Mouse (Mus musculus) hindbrain, postnatal 0 days (tissue): ENCODE measurements around the gene Zmat5. TPM values are rescaled to one million over a fixed set of nuclear protein-coding genes. Genes with fewer than 3 reads are reported as not detected.

Experiments
- ATAC-seq: fragments of 200-750 bp; cut with Nextera tagmentation; 2 replicates; pipeline ENCODE4 v1.8.0; 2017; ENCODE audit warnings: mild to moderate bottlenecking, moderate TSS enrichment, moderate library complexity
- DNase-seq: peaks from one replicate; pipeline ENCODE4 v3.0.0-alpha.2; 2015; ENCODE audit warnings: low spot score
- H3K27ac ChIP-seq: fragments of 300-500 bp; sonication (generic); 2 replicates; pipeline ENCODE4 v1.5.1; 2014; ENCODE audit warnings: mild to moderate bottlenecking
- H3K27me3 ChIP-seq: fragments of 300-500 bp; sonication (generic); 2 replicates; pipeline ENCODE4 v1.6.1; 2014; ENCODE audit warnings: low read length, mixed read lengths; ENCODE audit not compliant: insufficient read depth
- H3K36me3 ChIP-seq: fragments of 300-500 bp; sonication (generic); 2 replicates; pipeline ENCODE4 v1.6.1; 2014; ENCODE audit warnings: low read length, mixed read lengths; ENCODE audit not compliant: insufficient read depth
- H3K4me1 ChIP-seq: fragments of 300-500 bp; sonication (generic); 2 replicates; pipeline ENCODE4 v1.6.1; 2014; ENCODE audit warnings: antibody characterized with exemption, low read length, mixed read lengths; ENCODE audit not compliant: insufficient read depth
- H3K4me2 ChIP-seq: fragments of 300-500 bp; sonication (generic); 2 replicates; pipeline ENCODE4 v1.6.1; 2014; ENCODE audit warnings: low read depth, mild to moderate bottlenecking, low read length, moderate library complexity, mixed read lengths
- H3K4me3 ChIP-seq: fragments of 300-500 bp; sonication (generic); 2 replicates; pipeline ENCODE4 v1.5.1; 2014; ENCODE audit warnings: low read length
- H3K9ac ChIP-seq: fragments of 300-500 bp; sonication (generic); replicated peaks from 2 replicates; pipeline ENCODE4 v1.6.1; 2014; ENCODE audit warnings: mild to moderate bottlenecking, low read length, moderate library complexity, mixed read lengths
- H3K9me3 ChIP-seq: fragments of 300-500 bp; sonication (generic); 2 replicates; pipeline ENCODE4 v1.6.1; 2016; ENCODE audit warnings: low read length, mixed read lengths
- CTCF ChIP-seq: IDR thresholded peaks from 2 replicates; pipeline ENCODE4 v1.5.1; 2016; ENCODE audit warnings: antibody characterized with exemption, control low read depth, low read depth
- WGBS: fragments of 180-500 bp; shearing (Covaris S2); extraction: QIAGEN DNeasy Blood & Tissue Kit; methylation state at CpG from one replicate; pipeline ENCODE4 v1.1.7; 2014; 5-methylcytosine and 5-hydroxymethylcytosine counted together
- polyA plus RNA-seq: library from polyadenylated mRNA; unstranded; fragments of >200 nt; fragmentation: Nextera tagmentation; extraction: Ambion mirVana; gene quantifications from 2 replicates; pipeline ENCODE4 v1.2.1, GENCODE M21; 2015
- total RNA-seq: library from RNA; depleted of rRNA; stranded (reverse); fragments of >200 nt; gene quantifications from 2 replicates; pipeline ENCODE4 v1.2.3, GENCODE M21; 2014; rRNA removed

Zmat5 gene
- total and polyA plus RNA-seq, 2 experiments from 2014 or later = 22.7 to 56.5 TPM

- peak; percentile 69 for TF ChIP-seq CTCF
- Histone ChIP-seq H3K9me3 (no peaks in the 10 kb centered on the region), H3K27me3 (no peaks in the 10 kb centered on the region), H3K4me3 (no peak overlapping the region), H3K4me2 (no peak overlapping the region), H3K9ac (no peak overlapping the region), H3K27ac (peak overlapping the region; percentile 12; the same call in 1 of the 2 replicates), H3K36me3 (0 out of 2 replicates have a peak, but pooled peaks cover 14% of the 10 kb centered on the region), H3K4me1 (no peaks in the 10 kb centered on the region)
- no peak; the same call in 1 of the 2 replicates for ATAC-seq
- peak; percentile 76 for DNase-seq
- 19% methylated on average over 3 of the region's 3 CpGs for WGBS
Observed at GRCm38 (mm10) chr11:4772925-4773324, 68.4 kb downstream of the Zmat5 start.

- Histone ChIP-seq H3K9me3 (no peaks in the 10 kb centered on the region), H3K36me3 (peaks cover 34% of the 10 kb centered on the region; the same call in 1 of the 2 replicates), H3K9ac (no peak overlapping the region), H3K4me3 (no peak overlapping the region), H3K4me1 (no peaks in the 10 kb centered on the region), H3K27me3 (no peaks in the 10 kb centered on the region), H3K27ac (no peak overlapping the region), H3K4me2 (no peak overlapping the region)
- ATAC-seq (no peak), DNase-seq (no peak)
- 84% methylated on average over 3 of the region's 3 CpGs for WGBS
- TF ChIP-seq CTCF = no peak
Observed at GRCm38 (mm10) chr11:4780927-4781326, 76.4 kb downstream of the Zmat5 start.

- no peaks in the 10 kb centered on the region for H3K9me3 ChIP-seq
- no peak overlapping the region for H3K4me3 ChIP-seq
- 84% methylated on average over 3 of the region's 3 CpGs for WGBS
- no peak for ATAC-seq
- no peak overlapping the region for H3K4me2 ChIP-seq
- no peak overlapping the region for H3K27ac ChIP-seq
- TF ChIP-seq CTCF = no peak
- peaks cover 42% of the 10 kb centered on the region for H3K36me3 ChIP-seq
- H3K27me3 ChIP-seq = no peaks in the 10 kb centered on the region
- H3K9ac ChIP-seq = no peak overlapping the region
- no peaks in the 10 kb centered on the region for H3K4me1 ChIP-seq
- DNase-seq = no peak
Observed at GRCm38 (mm10) chr11:4783116-4783515, 78.6 kb downstream of the Zmat5 start.

- H3K4me3 ChIP-seq = no peak overlapping the region
- ATAC-seq (no peak), DNase-seq (no peak)
- H3K4me1 ChIP-seq = no peaks in the 10 kb centered on the region
- no peak overlapping the region for H3K27ac ChIP-seq
- no peaks in the 10 kb centered on the region for H3K27me3 ChIP-seq
- WGBS = 82% methylated on average over 5 of the region's 5 CpGs
- peaks cover 32% of the 10 kb centered on the region for H3K36me3 ChIP-seq
- H3K4me2 ChIP-seq = no peak overlapping the region
- no peak for TF ChIP-seq CTCF
- H3K9ac ChIP-seq = no peak overlapping the region
- no peaks in the 10 kb centered on the region for H3K9me3 ChIP-seq
Observed at GRCm38 (mm10) chr11:4784629-4785142, 80.2 kb downstream of the Zmat5 start.

Other genes with a start within 250 kb of the Zmat5 start
- gene Mtmr3, start 109.8 kb upstream of the Zmat5 start, total RNA-seq = 82.6 and 89.2 TPM in 2 replicates
- 23.7 and 25.8 TPM in 2 replicates for gene Mtmr3, start 109.8 kb upstream of the Zmat5 start, polyA plus RNA-seq
- not detected in 2 replicates for gene Gm11032, start 84.6 kb upstream of the Zmat5 start, total RNA-seq
- not detected in 2 replicates for gene Gm11032, start 84.6 kb upstream of the Zmat5 start, polyA plus RNA-seq
- gene Ascc2, start 66.9 kb upstream of the Zmat5 start, total RNA-seq = 15.0 and 15.5 TPM in 2 replicates
- 13.6 and 13.8 TPM in 2 replicates for gene Ascc2, start 66.9 kb upstream of the Zmat5 start, polyA plus RNA-seq
- 183 and 231 TPM in 2 replicates for gene Uqcr10, start 336 bp upstream of the Zmat5 start, total RNA-seq
- 1,048 and 1,063 TPM in 2 replicates for gene Uqcr10, start 336 bp upstream of the Zmat5 start, polyA plus RNA-seq
- gene Cabp7, start 42.1 kb downstream of the Zmat5 start, total RNA-seq = 20.4 and 23.6 TPM in 2 replicates
- gene Cabp7, start 42.1 kb downstream of the Zmat5 start, polyA plus RNA-seq = 2.9 and 3.3 TPM in 2 replicates
- 93.1 and 97.6 TPM in 2 replicates for gene Nf2, start 144.9 kb downstream of the Zmat5 start, total RNA-seq
- gene Nf2, start 144.9 kb downstream of the Zmat5 start, polyA plus RNA-seq = 55.5 and 57.4 TPM in 2 replicates
- 118 and 140 TPM in 2 replicates for gene Nipsnap1, start 169.3 kb downstream of the Zmat5 start, total RNA-seq
- gene Nipsnap1, start 169.3 kb downstream of the Zmat5 start, polyA plus RNA-seq = 114 and 116 TPM in 2 replicates
- 30.3 and 37.8 TPM in 2 replicates for gene Thoc5, start 190.6 kb downstream of the Zmat5 start, total RNA-seq
- 36.5 and 38.1 TPM in 2 replicates for gene Thoc5, start 190.6 kb downstream of the Zmat5 start, polyA plus RNA-seq
- gene Nefh, start 243.4 kb downstream of the Zmat5 start, total RNA-seq = 46.6 and 60.3 TPM in 2 replicates
- gene Nefh, start 243.4 kb downstream of the Zmat5 start, polyA plus RNA-seq = 21.7 and 22.5 TPM in 2 replicates